Mouse (Mus musculus) CD4-positive helper T cell, adult 2 months (primary cell): ENCODE measurements around the gene Zfp566.
A peak's percentile ranks its signal among the peaks of the same experiment; 100 is the strongest.

Experiments
- DNase-seq: peaks from one replicate; pipeline ENCODE4 v3.0.0-alpha.2; 2012; ENCODE audit warnings: low read depth, missing footprints, low spot score

Zfp566 gene

DNA sequence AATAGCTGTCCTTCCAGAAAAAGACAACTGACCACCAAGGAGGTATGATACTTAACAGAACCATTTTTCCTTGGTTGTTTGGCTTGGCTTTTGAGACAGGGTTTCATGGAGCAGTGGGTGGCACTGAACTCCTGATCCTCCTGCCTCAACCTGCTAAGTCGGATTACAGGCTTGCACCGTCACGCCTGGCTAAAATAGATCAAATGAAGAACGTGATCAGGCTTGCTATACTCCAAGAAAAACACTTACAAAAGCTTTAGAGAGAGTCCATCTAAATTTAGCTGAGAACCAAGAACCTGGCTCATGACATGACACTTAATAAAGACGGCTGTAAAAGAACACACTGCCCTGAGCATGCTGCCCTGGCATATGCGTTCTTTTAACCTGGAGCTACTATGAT, 30.0 kb downstream of the Zfp566 start:
- DNase-seq = no peak

- no peak for DNase-seq
These were observed 36.7 kb downstream of the Zfp566 start for GRCm38 (mm10) chr7:30053591-30053990.

- peak; percentile 88 for DNase-seq
These were observed 39.3 kb downstream of the Zfp566 start, which contains the start of gene Zfp14 for GRCm38 (mm10) chr7:30050882-30051548. Gene Zfp14, minus strand, starts transcription at chr7:30051380.

- DNase-seq = no peak
These were observed 42.2 kb downstream of the Zfp566 start for GRCm38 (mm10) chr7:30048126-30048525.

DNA sequence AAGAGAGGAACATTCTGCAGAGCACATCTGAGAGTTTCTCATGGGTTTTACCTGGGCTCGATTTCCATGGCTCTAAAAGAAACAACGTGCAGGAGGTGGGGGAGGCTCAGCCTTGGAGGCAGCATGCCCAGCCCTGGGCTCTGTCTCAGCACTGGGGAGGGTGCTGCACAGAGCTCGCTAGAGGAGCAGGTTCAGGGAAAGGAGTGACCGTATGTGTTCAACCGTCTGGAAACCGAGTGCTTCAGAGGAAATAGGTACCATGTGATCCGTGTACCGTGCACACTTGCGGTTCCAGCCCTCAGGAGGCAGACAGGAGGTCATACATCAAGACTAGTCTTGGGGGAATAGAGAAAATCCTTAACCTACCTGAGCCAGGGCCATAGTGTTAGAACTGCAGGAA, 46.0 kb downstream of the Zfp566 start:
- DNase-seq = no peak

DNA sequence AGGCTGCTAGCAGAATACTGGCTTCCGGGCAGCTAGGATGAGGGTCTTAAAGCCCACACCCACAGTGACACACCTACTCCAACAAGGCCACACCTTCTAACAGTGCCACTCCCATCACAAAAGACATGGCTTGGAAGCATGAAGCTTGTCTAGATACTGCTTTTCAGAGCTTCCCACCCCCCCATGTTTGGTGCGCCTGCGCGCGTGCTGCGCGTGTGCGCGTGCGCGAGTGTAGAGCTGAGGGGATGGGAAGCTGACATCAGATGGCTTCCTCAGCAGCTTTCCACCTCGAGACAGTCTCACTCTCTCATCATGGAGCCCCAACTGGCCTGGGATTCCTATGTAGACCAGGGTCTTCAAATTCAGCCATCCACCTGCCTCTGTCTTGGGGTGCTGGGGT, 56.0 kb downstream of the Zfp566 start:
- DNase-seq = no peak

GRCm38 (mm10) chr7:30031379-30031778, 58.9 kb downstream of the Zfp566 start:
- no peak for DNase-seq

GRCm38 (mm10) chr7:30030677-30031076, 59.6 kb downstream of the Zfp566 start:
- DNase-seq = no peak

GRCm38 (mm10) chr7:30028572-30028971, 61.8 kb downstream of the Zfp566 start:
- no peak for DNase-seq
